Mouse (Mus musculus) embryonic facial prominence, embryonic 11.5 days (tissue): ENCODE data around the gene Ankfy1. TPM values are rescaled to one million over a fixed set of nuclear protein-coding genes. Genes with fewer than 3 reads are reported as not detected.
"Not testable (repeated sequence)": the region's sequence is repeated elsewhere in the genome, so short reads cannot be mapped to it uniquely, and the experiment has no call there.

Experiments
- ATAC-seq: fragments of 200-750 bp; cut with Nextera tagmentation; replicated peaks from 2 replicates; pipeline ENCODE4 v1.8.0; 2017; ENCODE audit warnings: low read depth; ENCODE audit not compliant: insufficient number of reproducible peaks, low FRiP score, low TSS enrichment
- DNase-seq: peaks from one replicate; pipeline ENCODE4 v3.0.0-alpha.2; 2015; ENCODE audit warnings: low spot score
- H3K27ac ChIP-seq: fragments of 300-500 bp; sonication (generic); replicated peaks from 2 replicates; pipeline ENCODE4 v1.5.1; 2014; ENCODE audit warnings: mild to moderate bottlenecking, low read depth, low read length, control low read depth
- H3K27me3 ChIP-seq: fragments of 300-500 bp; sonication (generic); 2 replicates; pipeline ENCODE4 v1.6.1; 2014; ENCODE audit warnings: mild to moderate bottlenecking, low read length, moderate library complexity, mixed read lengths; ENCODE audit not compliant: control insufficient read depth, insufficient read depth
- H3K36me3 ChIP-seq: fragments of 300-500 bp; sonication (generic); replicated peaks from 2 replicates; pipeline ENCODE4 v1.6.1; 2014; ENCODE audit warnings: low read depth, mild to moderate bottlenecking, low read length, moderate library complexity, mixed read lengths; ENCODE audit not compliant: control insufficient read depth, insufficient read depth
- H3K4me1 ChIP-seq: fragments of 300-500 bp; sonication (generic); 2 replicates; pipeline ENCODE4 v1.6.1; 2014; ENCODE audit warnings: low read length, mixed read lengths; ENCODE audit not compliant: control insufficient read depth, insufficient read depth
- H3K4me2 ChIP-seq: fragments of 300-500 bp; sonication (generic); 2 replicates; pipeline ENCODE4 v1.6.1; 2014; ENCODE audit warnings: low read depth, mild to moderate bottlenecking, control low read depth, low read length, moderate library complexity
- H3K4me3 ChIP-seq: fragments of 300-500 bp; sonication (generic); 2 replicates; pipeline ENCODE4 v1.5.1; 2014; ENCODE audit warnings: low read depth, low read length, control low read depth
- H3K9ac ChIP-seq: fragments of 300-500 bp; sonication (generic); replicated peaks from 2 replicates; pipeline ENCODE4 v1.6.1; 2014; ENCODE audit warnings: mild to moderate bottlenecking, control low read depth, low read length
- H3K9me3 ChIP-seq: fragments of 300-500 bp; sonication (generic); replicated peaks from 2 replicates; pipeline ENCODE4 v1.6.1; 2016; ENCODE audit warnings: mild to moderate bottlenecking, low read length, inconsistent platforms, mixed read lengths; ENCODE audit not compliant: control insufficient read depth
- WGBS: fragments of 180-500 bp; shearing (Covaris S2); extraction: QIAGEN DNeasy Blood & Tissue Kit; methylation state at CpG from one replicate; pipeline ENCODE4 v1.1.7; 2014; 5-methylcytosine and 5-hydroxymethylcytosine counted together
- polyA plus RNA-seq: library from polyadenylated mRNA; unstranded; fragments of >200 nt; fragmentation: Nextera tagmentation; extraction: Ambion mirVana; gene quantifications from 2 replicates; pipeline ENCODE4 v1.2.1, GENCODE M21; 2014

Gene Ankfy1
- polyA plus RNA-seq, 1 experiment from 2014 or later: 30.3 TPM

GRCm38 (mm10) chr11:72692353-72692752 is 2.5 kb downstream of the Ankfy1 start:
- Histone ChIP-seq H3K9me3 (no peaks in the 10 kb centered on the region), H3K9ac (no peak overlapping the region), H3K27ac (no peak overlapping the region), H3K36me3 (no peaks in the 10 kb centered on the region), H3K4me2 (no peak overlapping the region), H3K27me3 (no peaks in the 10 kb centered on the region), H3K4me1 (no peaks in the 10 kb centered on the region), H3K4me3 (no peak overlapping the region)
- no peak for DNase-seq
- 92% methylated on average over 4 of the region's 4 CpGs for WGBS
- no peak for ATAC-seq

- WGBS: 94% methylated on average over 3 of the region's 3 CpGs
- H3K9me3 ChIP-seq: no peaks in the 10 kb centered on the region
- no peak overlapping the region for H3K27ac ChIP-seq
- H3K36me3 ChIP-seq: no peaks in the 10 kb centered on the region
- no peak overlapping the region for H3K4me3 ChIP-seq
- H3K4me1 ChIP-seq: no peaks in the 10 kb centered on the region
- ATAC-seq (no peak), DNase-seq (no peak)
- no peaks in the 10 kb centered on the region for H3K27me3 ChIP-seq
- no peak overlapping the region for H3K4me2 ChIP-seq
- H3K9ac ChIP-seq: no peak overlapping the region
Observed at GRCm38 (mm10) chr11:72695025-72695424, 5.2 kb downstream of the Ankfy1 start.

DNA sequence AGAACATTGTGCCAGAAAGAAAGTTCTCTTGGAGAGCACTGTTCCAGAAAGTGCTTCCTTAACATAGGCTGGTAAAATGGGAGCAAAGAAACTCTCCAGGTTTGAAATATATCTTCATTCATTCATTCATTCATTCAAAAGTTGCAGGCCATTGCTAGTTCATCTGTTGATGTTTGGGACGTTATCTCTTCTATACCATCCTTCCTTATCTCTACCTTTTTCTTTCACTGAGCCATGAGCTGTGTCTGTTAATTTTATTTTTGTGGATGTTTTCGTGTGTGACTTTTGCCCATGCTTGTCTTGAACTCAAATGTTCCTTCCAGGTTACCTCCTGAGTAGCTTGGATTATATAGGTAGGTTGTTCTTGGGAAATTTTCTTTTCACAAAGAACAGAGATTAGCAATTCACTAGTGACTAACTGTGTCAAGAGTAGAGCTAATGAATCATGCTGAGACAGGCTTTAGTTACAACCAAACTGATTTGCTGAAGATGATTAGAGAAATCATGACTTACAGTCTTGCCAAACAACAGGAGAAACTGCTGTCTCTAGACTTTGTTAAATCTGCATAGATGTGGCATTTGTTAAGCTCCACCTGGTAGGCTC is 6.7 kb downstream of the Ankfy1 start:
- DNase-seq (no peak), ATAC-seq (no peak)
- no peaks in the 10 kb centered on the region for H3K27me3 ChIP-seq
- no peak overlapping the region for H3K27ac ChIP-seq
- H3K9ac ChIP-seq: no peak overlapping the region
- no peak overlapping the region for H3K4me2 ChIP-seq
- H3K9me3 ChIP-seq: no peaks in the 10 kb centered on the region
- H3K4me3 ChIP-seq: no peak overlapping the region
- no peaks in the 10 kb centered on the region for H3K4me1 ChIP-seq
- 91% methylated on average over 2 of the region's 2 CpGs for WGBS
- no peaks in the 10 kb centered on the region for H3K36me3 ChIP-seq

DNA sequence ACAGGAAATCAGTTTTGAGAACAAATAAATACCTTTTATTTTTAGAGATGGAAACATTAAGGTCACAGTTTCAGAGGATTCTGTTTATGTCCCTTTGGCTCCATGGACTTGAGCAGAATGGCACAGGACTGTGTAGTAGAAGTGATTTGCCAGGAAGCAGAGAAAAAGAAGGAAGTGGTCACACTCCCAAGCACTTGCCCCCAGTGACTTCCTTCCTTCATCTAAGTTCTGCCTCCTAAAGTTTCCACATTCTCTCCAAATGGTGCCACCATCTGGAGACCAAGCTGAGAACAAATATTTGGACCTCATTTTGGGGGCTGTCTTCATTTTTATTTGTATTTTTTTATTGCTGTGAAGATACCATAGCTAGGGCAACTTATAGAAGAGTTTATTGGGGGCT is 7.5 kb downstream of the Ankfy1 start:
- DNase-seq: no peak
- no peaks in the 10 kb centered on the region for H3K36me3 ChIP-seq
- ATAC-seq: no peak
- H3K9me3 ChIP-seq: no peaks in the 10 kb centered on the region
- no peak overlapping the region for H3K4me2 ChIP-seq
- H3K27ac ChIP-seq: no peak overlapping the region
- H3K9ac ChIP-seq: no peak overlapping the region
- no peaks in the 10 kb centered on the region for H3K27me3 ChIP-seq
- no peaks in the 10 kb centered on the region for H3K4me1 ChIP-seq
- H3K4me3 ChIP-seq: no peak overlapping the region

DNA sequence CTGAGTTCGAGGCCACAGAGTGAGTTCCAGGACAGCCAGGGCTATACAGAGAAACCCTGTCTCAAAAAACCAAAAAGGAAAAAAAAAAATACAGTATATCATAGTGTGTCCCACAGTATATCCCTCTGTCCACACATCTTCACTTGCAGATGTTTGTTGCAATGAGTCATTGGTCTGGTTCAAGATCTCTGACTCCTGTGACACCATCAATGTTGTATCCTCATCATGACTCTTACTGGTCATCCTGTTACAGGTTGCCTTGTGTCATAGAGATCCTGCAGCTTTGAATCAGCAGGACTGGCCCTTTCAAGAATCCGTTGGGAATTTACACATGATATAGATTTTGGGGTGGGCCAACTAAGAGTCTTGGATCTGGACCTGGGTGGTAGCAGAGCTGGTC is 15.3 kb downstream of the Ankfy1 start:
- DNase-seq, H3K9ac ChIP-seq, ATAC-seq, H3K36me3 ChIP-seq, H3K4me3 ChIP-seq, H3K27ac ChIP-seq, H3K4me2 ChIP-seq, H3K9me3 ChIP-seq, H3K27me3 ChIP-seq, H3K4me1 ChIP-seq: not testable (repeated sequence)
- WGBS: 94% methylated on average over 2 of the region's 2 CpGs

- Histone ChIP-seq H3K4me1 (no peaks in the 10 kb centered on the region), H3K36me3 (no peaks in the 10 kb centered on the region; the same call in 1 of the 2 replicates), H3K4me3 (no peak overlapping the region), H3K27ac (no peak overlapping the region), H3K9ac (no peak overlapping the region), H3K9me3 (no peaks in the 10 kb centered on the region), H3K27me3 (no peaks in the 10 kb centered on the region), H3K4me2 (no peak overlapping the region)
- WGBS: 91% methylated on average over 5 of the region's 5 CpGs
- DNase-seq (no peak), ATAC-seq (no peak)
Observed at GRCm38 (mm10) chr11:72712721-72713120, 22.9 kb downstream of the Ankfy1 start.

- no peak overlapping the region for H3K4me3 ChIP-seq
- 83% methylated on average over 3 of the region's 3 CpGs for WGBS
- DNase-seq (no peak), ATAC-seq (no peak)
- H3K4me2 ChIP-seq: no peak overlapping the region
- H3K27me3 ChIP-seq: no peaks in the 10 kb centered on the region
- H3K4me1 ChIP-seq: no peaks in the 10 kb centered on the region
- H3K36me3 ChIP-seq: no peaks in the 10 kb centered on the region
- H3K9ac ChIP-seq: no peak overlapping the region
- no peaks in the 10 kb centered on the region for H3K9me3 ChIP-seq
- no peak overlapping the region for H3K27ac ChIP-seq
Observed at GRCm38 (mm10) chr11:72718161-72718560, 28.4 kb downstream of the Ankfy1 start.

DNA sequence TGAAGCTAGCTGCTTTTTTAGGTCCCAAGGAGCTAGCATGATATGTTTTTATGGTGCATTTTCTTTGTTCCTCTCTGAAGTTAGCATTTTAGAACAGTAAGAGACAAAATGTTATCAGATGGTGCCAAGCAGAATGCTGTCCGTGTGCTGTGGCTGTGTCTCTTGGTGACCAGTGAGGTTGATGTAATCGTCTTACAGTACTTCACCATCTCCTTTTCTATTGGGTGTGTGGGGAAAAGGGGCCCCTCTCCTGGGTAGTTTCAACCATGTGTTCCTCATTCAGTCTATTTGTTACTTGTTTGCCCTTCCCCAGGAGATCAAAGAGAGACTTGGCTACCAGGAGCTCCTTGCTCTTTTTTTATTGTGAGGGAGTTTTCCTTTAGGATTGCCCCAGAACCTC is 33.4 kb downstream of the Ankfy1 start:
- no peaks in the 10 kb centered on the region for H3K36me3 ChIP-seq
- no peak overlapping the region for H3K4me3 ChIP-seq
- no peak overlapping the region for H3K4me2 ChIP-seq
- WGBS: 59% methylated on average over 2 of the region's 2 CpGs
- H3K27ac ChIP-seq: no peak overlapping the region
- H3K9me3 ChIP-seq: no peaks in the 10 kb centered on the region
- no peaks in the 10 kb centered on the region for H3K27me3 ChIP-seq
- no peaks in the 10 kb centered on the region for H3K4me1 ChIP-seq
- no peak for ATAC-seq
- H3K9ac ChIP-seq: no peak overlapping the region
- peak; percentile 28 for DNase-seq
